Mouse (Mus musculus): ENCODE measurements around the gene Spast. TPM values are rescaled to one million over a fixed set of nuclear protein-coding genes. Genes with fewer than 3 reads are reported as not detected.

Gene Spast
- polyA plus RNA-seq (2015; fragmentation: Nextera tagmentation; extraction: Ambion mirVana), result 10.8 and 11.0 TPM in 2 replicates

DNA sequence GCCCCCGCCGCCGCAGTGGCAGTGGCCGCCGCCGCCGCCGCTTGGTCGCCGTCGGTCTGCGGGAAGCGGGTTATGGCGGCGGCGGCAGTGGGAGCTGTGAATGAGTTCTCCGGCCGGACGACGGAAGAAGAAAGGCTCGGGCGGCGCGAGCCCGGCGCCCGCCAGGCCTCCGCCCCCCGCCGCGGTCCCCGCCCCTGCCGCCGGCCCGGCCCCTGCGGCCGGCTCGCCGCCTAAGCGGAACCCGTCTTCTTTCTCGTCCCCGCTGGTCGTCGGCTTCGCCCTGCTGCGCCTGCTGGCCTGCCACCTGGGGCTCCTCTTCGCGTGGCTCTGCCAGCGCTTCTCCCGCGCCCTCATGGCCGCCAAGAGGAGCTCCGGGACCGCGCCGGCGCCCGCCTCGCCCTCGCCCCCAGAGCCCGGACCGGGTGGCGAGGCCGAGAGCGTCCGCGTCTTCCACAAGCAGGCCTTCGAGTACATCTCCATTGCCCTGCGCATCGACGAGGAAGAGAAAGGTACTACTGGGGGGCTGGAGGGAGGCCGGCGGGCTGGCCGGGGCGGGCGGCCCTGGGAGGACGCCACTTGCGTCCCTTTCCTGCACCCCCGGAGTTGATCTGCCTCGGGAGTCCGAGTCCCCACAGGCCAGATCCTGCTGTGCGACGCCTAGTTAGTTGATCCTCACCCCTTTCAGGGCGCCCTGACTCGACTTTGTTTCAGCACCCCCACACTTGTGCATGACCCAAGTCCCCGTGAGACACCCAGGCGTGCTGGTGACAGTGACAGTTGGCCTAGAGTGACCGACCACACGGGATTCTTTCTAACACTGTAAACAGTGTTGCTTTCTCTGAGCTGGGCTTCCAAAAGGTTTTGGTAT, at the start of gene Spast:
Spast (plus strand) TSS at position 51 of the 868 bp plus-strand sequence.
- Histone ChIP-seq H3K9me3 (ENCODE audit: control insufficient read depth, low read length) (no peaks in the 10 kb centered on the region), H3K36me3 (ENCODE audit: control insufficient read depth, insufficient read depth, low read length) (no peaks in the 10 kb centered on the region), H3K9ac (ENCODE audit: low read length) (peak within 1 kb of the TSS; percentile 90), H3K4me2 (ENCODE audit: low read depth, low read length) (peak within 1 kb of the TSS; percentile 83), H3K27ac (ENCODE audit: low read length) (peak within 1 kb of the TSS; percentile 96), H3K4me3 (ENCODE audit: low read length) (peak within 1 kb of the TSS; percentile 72), H3K27me3 (ENCODE audit: control insufficient read depth, insufficient read depth, low read depth, low read length) (no peaks in the 10 kb centered on the region), H3K4me1 (replicated peaks; ENCODE audit: control insufficient read depth, insufficient read depth, low read length) (peaks cover 18% of the 10 kb centered on the region)
- WGBS, result under 1% methylated on average over 61 of the region's 90 CpGs
- ATAC-seq (ENCODE audit: low read depth), result peak; percentile 93

- Histone ChIP-seq H3K4me1 (replicated peaks; ENCODE audit: control insufficient read depth, insufficient read depth, low read length) (peaks cover 9% of the 10 kb centered on the region), H3K4me3 (ENCODE audit: low read length) (no peak overlapping the region), H3K27me3 (ENCODE audit: control insufficient read depth, insufficient read depth, low read depth, low read length) (no peaks in the 10 kb centered on the region), H3K9me3 (ENCODE audit: control insufficient read depth, low read length) (no peaks in the 10 kb centered on the region), H3K36me3 (ENCODE audit: control insufficient read depth, insufficient read depth, low read length) (no peaks in the 10 kb centered on the region), H3K27ac (ENCODE audit: low read length) (no peak overlapping the region), H3K4me2 (ENCODE audit: low read depth, low read length) (no peak overlapping the region), H3K9ac (ENCODE audit: low read length) (no peak overlapping the region)
- 55% methylated on average over 3 of the region's 3 CpGs for WGBS
- no peak for ATAC-seq (ENCODE audit: low read depth)
Measured at GRCm38 (mm10) chr17:74290198-74290597, 48.6 kb upstream of the Spast start.

DNA sequence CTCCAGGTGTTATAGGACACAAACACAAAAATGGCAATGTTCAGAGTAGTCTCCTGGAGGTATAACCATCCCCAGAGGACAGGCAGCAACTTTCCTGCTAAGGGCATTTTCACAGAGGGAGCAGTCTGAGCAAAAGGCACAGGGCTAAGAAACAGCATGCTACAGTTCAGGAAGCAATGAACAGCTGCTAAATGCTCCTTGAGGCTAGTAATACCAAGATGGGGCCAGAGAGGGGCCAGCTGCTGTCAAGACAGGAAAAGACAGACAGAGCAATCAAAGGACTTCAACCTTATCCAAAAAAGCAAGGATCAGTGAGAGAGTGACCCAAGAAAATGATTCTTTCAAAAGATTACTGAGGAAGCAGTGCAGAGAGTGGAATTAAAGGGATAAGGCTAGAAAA, 47.9 kb upstream of the Spast start:
- Histone ChIP-seq H3K36me3 (ENCODE audit: control insufficient read depth, insufficient read depth, low read length) (no peaks in the 10 kb centered on the region), H3K9me3 (ENCODE audit: control insufficient read depth, low read length) (no peaks in the 10 kb centered on the region), H3K27ac (ENCODE audit: low read length) (no peak overlapping the region), H3K4me3 (ENCODE audit: low read length) (no peak overlapping the region), H3K4me1 (replicated peaks; ENCODE audit: control insufficient read depth, insufficient read depth, low read length) (peaks cover 9% of the 10 kb centered on the region), H3K9ac (ENCODE audit: low read length) (no peak overlapping the region), H3K4me2 (ENCODE audit: low read depth, low read length) (no peak overlapping the region), H3K27me3 (ENCODE audit: control insufficient read depth, insufficient read depth, low read depth, low read length) (no peaks in the 10 kb centered on the region)
- no peak for ATAC-seq (ENCODE audit: low read depth)

DNA sequence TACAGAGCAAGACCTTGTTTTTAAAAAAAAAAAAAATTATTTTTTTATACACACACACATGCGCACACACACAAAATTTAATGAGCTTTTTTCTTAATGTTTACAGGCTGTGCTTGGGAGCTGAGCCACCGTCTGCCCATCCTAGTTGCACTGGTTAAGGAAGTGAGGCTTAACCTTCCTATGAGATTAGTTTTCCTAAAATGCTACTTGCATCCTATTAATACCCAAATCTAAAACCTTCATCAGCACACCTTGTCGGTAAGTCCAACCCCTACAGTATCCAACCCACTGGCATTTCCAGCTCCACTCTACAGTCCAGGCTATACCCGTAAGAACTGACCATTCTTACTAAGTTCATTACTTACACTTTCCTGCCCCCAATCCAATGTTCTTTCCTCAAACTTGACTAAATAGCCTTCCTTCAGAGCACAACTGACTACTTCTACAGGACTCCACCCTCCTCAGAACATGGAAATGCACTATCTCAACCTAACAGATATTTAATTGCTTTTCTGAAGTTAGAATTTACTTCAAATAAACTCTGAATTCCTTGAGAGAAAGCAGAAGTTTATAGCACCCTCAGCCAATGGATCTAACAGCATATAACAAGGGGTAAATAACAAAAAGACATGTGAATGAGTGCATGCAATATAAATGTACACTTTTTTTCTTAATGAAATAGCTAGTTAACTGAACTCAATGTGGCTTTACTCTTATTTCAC, 47.0 kb upstream of the Spast start:
- no peak overlapping the region for H3K4me2 ChIP-seq (ENCODE audit: low read depth, low read length)
- no peak for ATAC-seq (ENCODE audit: low read depth)
- no peak overlapping the region for H3K4me3 ChIP-seq (ENCODE audit: low read length)
- H3K4me1 ChIP-seq (replicated peaks; ENCODE audit: control insufficient read depth, insufficient read depth, low read length), result peaks cover 11% of the 10 kb centered on the region
- H3K27ac ChIP-seq (ENCODE audit: low read length), result no peak overlapping the region
- no peak overlapping the region for H3K9ac ChIP-seq (ENCODE audit: low read length)
- H3K9me3 ChIP-seq (ENCODE audit: control insufficient read depth, low read length), result no peaks in the 10 kb centered on the region
- H3K27me3 ChIP-seq (ENCODE audit: control insufficient read depth, insufficient read depth, low read depth, low read length), result no peaks in the 10 kb centered on the region
- H3K36me3 ChIP-seq (ENCODE audit: control insufficient read depth, insufficient read depth, low read length), result no peaks in the 10 kb centered on the region
- 79% methylated on average over 4 of the region's 4 CpGs for WGBS

GRCm38 (mm10) chr17:74293687-74294425, 44.9 kb upstream of the Spast start:
- H3K27me3 ChIP-seq (ENCODE audit: control insufficient read depth, insufficient read depth, low read depth, low read length), result no peaks in the 10 kb centered on the region
- no peaks in the 10 kb centered on the region for H3K9me3 ChIP-seq (ENCODE audit: control insufficient read depth, low read length)
- 1% methylated on average over 18 of the region's 18 CpGs for WGBS
- H3K4me3 ChIP-seq (ENCODE audit: low read length), result peak overlapping the region; percentile 91
- peaks cover 11% of the 10 kb centered on the region for H3K4me1 ChIP-seq (replicated peaks; ENCODE audit: control insufficient read depth, insufficient read depth, low read length)
- peak overlapping the region; percentile 78 for H3K4me2 ChIP-seq (ENCODE audit: low read depth, low read length)
- peak overlapping the region; percentile 99 for H3K27ac ChIP-seq (ENCODE audit: low read length)
- ATAC-seq (ENCODE audit: low read depth), result no peak
- peak overlapping the region; percentile 95 for H3K9ac ChIP-seq (ENCODE audit: low read length)
- H3K36me3 ChIP-seq (ENCODE audit: control insufficient read depth, insufficient read depth, low read length), result peaks cover 6% of the 10 kb centered on the region

DNA sequence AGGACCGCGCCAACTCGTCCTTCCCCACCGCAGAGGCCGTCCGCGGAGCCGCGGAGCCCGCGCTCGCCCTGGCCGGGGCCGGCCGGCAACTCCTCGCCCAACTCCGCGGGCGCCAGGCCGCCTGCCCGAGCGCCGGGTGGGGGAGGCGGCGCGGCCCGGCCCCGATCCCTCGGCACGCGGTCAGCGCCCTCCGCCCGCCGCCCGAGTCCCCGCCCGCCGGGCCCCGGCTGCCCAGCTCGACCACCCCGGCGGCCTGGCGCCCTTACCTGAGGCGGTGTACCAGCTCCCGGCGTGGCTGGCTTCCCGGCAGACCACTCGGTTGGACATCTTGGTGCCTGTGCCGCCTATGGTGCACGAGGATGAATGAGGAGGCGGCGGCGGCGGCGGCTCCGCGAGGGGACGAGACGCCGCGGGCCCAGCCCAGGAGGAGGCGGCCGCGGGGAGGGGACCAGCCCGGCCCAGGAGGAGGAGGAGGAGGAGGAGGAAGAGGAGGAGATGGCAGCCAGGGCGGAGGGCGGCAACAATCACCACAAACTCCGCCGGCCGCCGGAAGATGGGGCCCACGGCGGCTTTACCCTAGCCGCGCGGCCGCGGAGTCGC, 44.3 kb upstream of the Spast start:
- Histone ChIP-seq H3K4me3 (ENCODE audit: low read length) (peak overlapping the region; percentile 91), H3K4me1 (replicated peaks; ENCODE audit: control insufficient read depth, insufficient read depth, low read length) (peaks cover 11% of the 10 kb centered on the region), H3K36me3 (ENCODE audit: control insufficient read depth, insufficient read depth, low read length) (peaks cover 11% of the 10 kb centered on the region), H3K27ac (ENCODE audit: low read length) (peak overlapping the region; percentile 99), H3K27me3 (ENCODE audit: control insufficient read depth, insufficient read depth, low read depth, low read length) (no peaks in the 10 kb centered on the region), H3K9ac (ENCODE audit: low read length) (peak overlapping the region; percentile 95), H3K9me3 (ENCODE audit: control insufficient read depth, low read length) (no peaks in the 10 kb centered on the region), H3K4me2 (ENCODE audit: low read depth, low read length) (peak overlapping the region; percentile 78)
- ATAC-seq (ENCODE audit: low read depth), result peak; percentile 92
- WGBS, result under 1% methylated on average over 67 of the region's 80 CpGs

GRCm38 (mm10) chr17:74295026-74295970, 43.5 kb upstream of the Spast start, which contains the start of gene Memo1:
Memo1 (minus strand) TSS chr17:74295521.
- Histone ChIP-seq H3K9me3 (ENCODE audit: control insufficient read depth, low read length) (no peaks in the 10 kb centered on the region), H3K9ac (ENCODE audit: low read length) (peak within 1 kb of the TSS; percentile 95), H3K4me1 (replicated peaks; ENCODE audit: control insufficient read depth, insufficient read depth, low read length) (peaks cover 11% of the 10 kb centered on the region), H3K4me3 (ENCODE audit: low read length) (peak within 1 kb of the TSS; percentile 91), H3K4me2 (ENCODE audit: low read depth, low read length) (peak within 1 kb of the TSS; percentile 81), H3K27me3 (ENCODE audit: control insufficient read depth, insufficient read depth, low read depth, low read length) (no peaks in the 10 kb centered on the region), H3K27ac (ENCODE audit: low read length) (peak within 1 kb of the TSS; percentile 99), H3K36me3 (ENCODE audit: control insufficient read depth, insufficient read depth, low read length) (peaks cover 12% of the 10 kb centered on the region)
- ATAC-seq (ENCODE audit: low read depth), result peak; percentile 91
- under 1% methylated on average over 44 of the region's 110 CpGs for WGBS

Measured in lung, embryonic 16.5 days (tissue).